Mouse (Mus musculus): ENCODE measurements around the gene Gpatch2. TPM values are rescaled to one million over a fixed set of nuclear protein-coding genes. Genes with fewer than 3 reads are reported as not detected.

The Gpatch2 gene
- 10 to 100 TPM; 20.2 to 29.1 TPM for total RNA-seq (2021)
- polyA plus RNA-seq (2012; rRNA removed): 5.0 and 5.4 TPM in 2 replicates
- long read RNA-seq, full-length matches to known transcripts: 5 of 7 reads
- long read RNA-seq, partial matches to known transcripts: 2 of 7 reads
- long read RNA-seq, other reads (novel, unspliced or antisense): 0 of 7 reads

DNA sequence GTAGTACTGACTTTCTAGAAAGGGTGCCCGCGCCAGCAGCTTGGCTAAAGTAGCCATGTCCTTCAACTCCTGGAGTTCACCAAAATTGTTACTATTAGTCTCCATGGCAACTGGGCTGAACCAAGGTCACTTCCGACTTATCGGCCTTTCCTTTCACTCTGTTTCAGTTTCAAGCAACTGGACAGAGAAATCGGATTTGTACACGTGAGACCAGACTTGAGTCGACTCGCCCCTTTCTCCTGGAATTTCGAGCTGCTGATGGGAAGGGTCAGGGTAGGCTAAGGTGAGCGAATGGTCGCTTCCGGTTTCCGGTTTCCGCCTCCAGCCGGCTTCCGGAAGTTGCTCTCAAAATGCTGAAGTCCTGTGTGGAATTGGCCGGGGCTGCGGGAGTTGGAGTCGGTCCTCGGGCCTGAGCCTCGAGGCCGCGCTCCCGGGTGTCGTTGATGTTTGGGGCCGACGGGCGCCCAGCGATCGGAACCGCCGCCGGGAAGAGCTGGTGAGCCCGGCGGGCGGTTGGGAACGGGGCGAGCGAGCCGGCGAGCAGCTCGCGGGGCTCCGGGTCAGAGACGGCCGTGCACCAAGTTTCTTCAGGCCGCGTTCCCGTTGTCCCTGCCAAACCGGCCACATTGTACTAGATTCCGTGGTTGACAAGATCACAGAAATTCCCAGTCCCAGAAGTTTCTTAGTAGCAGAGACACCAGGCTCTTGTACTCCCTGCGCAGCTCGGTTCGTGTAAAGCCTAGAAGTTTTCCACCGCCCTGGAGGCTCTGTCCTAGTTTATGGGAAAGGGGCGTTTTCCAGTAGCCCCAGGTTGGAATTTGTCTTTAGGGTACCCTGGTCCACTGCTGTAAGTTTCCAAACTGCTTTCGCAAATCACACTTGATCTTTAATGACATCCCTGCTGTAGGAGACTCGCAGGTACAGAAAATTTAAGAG is at the start of gene Gpatch2, which contains the start of gene Spata17:
Gpatch2 (plus strand) TSS at position 328 of the 936 bp plus-strand sequence.
Spata17 (minus strand) TSS at position 285 of the 936 bp plus-strand sequence.
- peak; percentile 89 for DNase-seq

DNA sequence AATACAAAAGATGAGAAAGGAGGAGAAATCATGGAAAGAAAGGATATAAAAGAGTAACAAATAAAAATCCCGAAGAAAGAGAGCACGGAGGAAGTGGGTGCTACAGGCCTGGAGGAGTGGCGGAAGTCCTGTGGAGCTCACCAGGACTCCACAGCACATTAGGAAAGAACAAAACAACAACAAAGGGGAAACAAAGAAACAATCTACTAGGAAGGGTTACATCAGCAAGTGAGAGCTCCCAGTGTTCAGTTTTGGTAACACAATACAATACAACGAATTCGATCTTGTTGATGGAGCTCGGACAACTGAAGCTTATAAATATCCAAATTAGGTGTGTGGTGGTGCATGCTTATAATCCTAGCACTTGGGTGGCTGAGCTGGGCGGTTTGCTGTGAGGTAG is 45.7 kb upstream of the Gpatch2 start:
- DNase-seq: no peak

DNA sequence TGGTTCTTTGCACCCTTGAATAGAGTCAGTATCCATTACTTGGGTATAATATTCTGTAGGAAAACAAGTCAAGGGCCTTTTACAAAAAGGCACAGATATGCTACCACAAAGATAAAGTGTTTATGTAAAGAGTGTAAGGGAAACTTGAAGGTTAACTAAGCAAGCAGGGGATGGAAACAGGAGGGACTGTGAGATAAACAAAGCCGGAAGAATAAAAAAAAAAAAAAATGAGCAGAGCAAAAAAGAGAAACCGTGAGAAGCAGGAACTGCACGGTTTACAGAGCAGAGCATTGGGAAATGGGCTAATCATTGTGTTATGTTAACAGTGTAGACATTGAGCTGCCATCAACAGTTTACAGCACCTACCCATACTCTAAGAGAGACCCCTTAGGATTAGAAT is 44.9 kb upstream of the Gpatch2 start:
- no peak for DNase-seq

DNA sequence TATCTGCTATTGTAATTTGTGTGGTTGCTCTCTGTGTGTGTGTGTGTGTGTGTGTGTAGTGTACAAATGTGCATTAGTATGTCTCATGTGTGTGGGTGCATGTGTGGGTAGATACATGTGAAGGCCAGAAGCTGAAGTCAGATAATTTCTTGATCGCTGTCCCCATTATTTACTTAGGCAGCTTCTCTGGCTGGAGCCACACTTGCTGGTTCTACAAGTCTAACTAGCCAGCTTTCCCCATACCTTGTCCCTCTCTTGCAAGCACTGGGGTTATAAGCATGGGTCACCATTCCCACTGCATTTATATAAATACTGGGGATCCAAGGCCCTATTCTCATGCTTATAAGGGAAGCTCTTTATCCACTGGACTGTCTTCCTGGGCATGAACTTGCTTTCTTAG is 39.3 kb upstream of the Gpatch2 start:
- DNase-seq: no peak

DNA sequence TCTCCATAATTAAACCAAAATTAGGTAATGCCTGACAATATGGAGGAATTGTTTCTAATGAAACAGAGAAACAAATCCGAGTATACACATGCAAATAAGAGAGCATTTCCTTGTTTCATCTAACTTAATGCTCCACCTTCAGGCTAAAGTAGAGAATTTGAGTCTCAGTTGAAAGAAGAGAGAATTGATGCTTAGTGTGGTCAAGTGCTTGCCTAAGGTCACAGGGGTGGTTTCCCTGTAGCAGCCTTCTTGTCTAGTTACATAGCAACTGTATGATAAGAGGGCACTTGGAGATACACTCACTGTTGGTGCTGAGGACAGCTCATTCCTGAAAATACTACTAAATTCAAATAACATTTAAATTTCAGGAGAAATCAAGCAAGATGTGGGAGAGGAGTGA is 36.8 kb upstream of the Gpatch2 start:
- DNase-seq: no peak

DNA sequence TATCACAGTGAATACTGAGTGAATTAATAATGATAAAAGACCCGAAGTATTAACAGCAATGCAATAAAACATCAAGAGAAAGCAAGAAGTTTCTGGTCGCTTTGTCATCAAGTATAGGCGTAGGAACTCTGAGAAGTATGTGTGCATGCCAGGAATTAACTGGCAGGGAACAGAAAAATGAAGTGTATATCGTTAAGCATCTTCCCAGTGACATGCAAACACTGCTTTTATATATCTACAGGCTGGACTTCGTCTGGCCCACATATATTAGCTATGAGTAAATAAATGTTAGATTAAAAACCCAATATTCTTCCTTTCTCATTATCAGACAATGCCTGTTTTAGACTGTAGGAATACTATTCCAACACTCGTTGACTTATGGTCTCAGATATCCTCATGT is 9.8 kb upstream of the Gpatch2 start:
- no peak for DNase-seq

DNA sequence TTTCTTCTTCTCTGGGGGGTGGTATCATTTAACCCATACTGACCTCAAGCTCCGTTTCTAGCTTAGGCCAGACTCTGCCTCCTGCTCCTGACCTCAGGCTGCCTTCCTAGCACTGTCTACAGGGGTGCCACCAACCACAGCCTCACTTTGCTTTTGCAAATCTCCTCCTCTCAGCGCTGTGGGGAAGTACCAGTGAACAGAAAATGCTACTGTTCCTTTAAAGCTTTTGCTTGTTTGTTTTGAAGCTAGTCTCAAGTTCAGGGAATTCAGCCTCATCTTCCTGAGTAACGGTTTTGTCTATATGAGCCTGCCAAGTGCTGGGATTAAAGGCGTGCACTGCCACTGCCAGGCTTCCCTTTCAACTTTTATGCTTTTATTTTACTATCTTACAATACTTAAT is 5.8 kb upstream of the Gpatch2 start:
- no peak for DNase-seq

DNA sequence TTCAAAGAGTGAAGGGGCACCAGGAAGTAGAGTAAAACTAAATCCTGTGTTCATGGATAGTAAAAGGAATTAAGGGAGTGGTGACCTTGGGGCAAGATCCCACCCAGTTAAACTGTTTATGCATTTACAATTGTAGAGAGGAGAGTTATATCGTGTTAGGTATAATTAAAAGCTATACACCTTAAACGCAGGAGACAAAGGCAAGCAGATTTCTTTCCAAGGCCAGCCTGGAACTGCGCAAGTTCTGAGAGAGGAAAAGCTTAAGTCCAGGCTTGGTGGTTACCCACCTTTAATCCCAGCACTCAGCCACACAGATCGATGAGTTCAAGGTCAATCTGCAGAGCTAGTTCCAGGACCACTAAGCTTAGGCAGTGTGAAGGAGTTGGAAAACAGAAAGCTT is 4.6 kb upstream of the Gpatch2 start:
- DNase-seq: no peak

DNA sequence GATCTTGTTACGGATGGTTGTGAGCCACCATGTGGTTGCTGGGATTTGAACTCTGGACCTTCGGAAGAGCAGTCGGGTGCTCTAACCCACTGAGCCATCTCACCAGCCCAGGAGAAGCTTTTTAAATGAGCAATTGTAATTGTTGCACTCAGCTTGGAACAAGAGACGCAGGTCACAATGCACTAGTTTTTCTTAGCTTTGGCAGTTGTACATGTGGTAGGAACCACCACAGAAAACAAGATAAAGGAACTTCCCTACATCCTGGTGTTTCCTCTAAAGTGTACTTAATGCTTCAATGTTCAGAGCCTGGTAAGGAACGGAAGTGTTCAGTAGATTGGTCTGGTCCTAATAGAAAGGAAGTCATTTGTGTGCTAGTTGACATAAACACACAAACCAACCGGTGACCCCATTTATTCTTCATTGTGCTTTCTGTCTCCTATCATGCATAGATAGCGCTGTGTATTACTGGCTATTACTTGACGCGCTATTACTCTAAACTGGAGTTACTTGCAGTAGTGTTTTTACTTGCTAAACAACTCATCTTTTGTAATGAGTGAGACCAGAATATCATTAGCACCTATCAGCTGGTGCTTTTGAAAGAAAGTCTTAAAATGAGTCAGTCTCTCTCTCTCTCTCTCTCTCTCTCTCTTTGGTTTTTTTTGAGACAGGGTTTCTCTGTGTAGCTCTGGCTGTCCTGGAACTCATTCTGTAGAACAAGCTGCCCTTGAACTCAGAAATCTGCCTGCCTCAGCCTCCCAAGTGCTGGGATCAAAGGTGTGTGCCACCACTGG is 1.5 kb downstream of the Gpatch2 start:
- no peak for DNase-seq

DNA sequence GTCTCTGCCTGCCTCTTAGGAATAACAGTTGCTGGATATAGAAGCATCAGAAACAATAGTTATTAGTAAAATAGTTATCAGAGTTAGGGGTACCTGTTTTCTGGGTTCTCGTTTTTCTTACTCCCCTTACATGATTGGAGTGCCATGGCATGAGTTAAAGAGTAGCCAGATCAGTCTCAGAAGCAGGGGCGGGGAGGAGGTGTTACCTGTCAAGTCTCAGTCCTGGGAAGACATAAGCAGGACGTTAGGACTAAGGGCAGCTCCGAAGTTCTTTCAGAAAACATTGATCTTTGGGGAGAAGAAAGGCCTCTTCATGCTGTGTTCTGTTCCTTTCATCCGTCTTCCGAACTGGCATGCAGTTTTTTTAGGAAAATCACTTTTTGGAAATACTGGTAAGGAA is 5.4 kb downstream of the Gpatch2 start:
- no peak for DNase-seq

DNA sequence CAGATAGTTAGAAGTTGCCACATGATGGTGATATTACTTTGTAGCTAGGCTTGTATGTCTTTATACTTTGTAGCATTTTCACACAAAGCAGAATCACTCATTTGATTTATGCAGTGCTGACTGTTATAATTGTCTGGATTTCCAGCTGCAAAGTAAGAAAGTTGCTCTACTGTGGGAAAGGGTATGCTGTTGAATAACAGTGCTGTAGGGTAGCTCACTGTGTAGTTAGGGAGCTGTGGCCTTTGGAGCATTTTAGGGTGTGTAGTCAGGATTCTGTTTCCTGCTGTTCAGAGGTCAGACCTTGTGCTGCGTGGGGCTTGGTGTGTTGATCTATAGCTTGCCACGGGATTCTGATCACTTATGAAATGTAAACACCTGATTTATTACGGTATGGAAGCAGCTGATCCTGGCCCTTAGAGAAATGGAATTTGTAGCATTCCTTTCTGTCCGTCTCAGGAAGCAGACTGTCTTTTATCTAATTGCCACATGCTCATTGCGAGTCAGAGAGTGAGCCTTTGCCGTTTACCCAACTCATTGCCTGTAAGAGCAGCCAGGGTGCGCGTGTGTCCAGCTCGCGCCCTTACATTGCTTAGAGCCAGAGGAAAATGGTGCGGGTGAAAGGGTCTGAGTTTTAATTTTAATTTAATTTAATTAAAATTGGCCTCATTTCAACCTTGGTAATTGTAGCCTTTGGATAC is 11.2 kb downstream of the Gpatch2 start:
- DNase-seq: no peak

DNA sequence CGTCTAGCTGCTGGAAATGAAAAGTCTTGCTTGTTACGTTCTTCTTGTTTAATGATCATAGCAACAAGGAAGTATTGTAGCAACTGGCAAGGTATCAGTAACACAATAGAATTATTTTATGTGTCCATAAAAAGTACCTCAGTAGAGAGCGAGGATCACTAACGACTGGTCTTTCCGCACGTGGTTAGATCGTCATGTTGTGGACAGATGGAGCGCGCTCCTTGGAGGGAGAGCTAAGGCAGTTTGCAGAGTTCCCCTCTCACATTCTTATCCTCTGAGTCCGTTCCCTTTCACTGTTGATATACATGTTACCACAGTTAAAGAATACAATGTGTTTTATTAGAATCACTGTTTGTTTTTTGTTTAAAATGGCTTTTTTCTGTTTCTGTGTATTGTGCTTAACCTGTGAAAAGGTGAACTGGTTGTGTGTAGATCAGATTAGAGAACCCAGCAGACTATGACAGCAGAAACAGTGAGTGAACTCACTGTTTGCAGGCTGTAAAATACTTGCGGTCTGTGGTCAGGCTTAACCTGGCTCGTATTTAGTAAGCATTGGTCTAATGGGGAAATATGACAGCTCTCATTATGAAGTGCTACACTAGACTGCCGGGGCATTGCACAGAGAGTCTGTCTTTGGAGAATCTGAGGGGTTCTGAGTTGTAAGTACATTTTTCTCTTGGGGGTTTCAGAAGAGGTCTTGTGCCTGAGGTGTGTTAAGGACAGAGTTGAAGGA is 13.3 kb downstream of the Gpatch2 start:
- DNase-seq: no peak

DNA sequence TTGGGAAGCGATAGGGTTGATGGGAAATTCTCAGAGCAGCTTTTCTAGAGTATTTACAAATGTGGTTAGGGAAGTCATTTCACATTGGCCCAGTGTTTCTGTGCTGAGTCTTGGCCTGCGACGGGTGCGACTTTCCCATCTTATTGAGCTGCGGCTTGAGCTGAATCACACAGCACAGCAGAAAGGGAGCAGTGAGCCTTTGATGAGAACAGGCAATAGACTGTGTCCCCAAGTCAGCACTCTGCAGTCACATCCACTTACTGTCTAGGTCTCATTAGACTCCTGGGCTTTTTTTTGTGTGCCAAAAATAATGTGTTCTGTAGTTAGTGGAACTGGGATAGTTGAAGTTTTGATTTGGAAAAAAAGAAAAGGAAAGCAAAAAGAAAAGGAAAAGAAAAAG is 14.9 kb downstream of the Gpatch2 start:
- no peak for DNase-seq

DNA sequence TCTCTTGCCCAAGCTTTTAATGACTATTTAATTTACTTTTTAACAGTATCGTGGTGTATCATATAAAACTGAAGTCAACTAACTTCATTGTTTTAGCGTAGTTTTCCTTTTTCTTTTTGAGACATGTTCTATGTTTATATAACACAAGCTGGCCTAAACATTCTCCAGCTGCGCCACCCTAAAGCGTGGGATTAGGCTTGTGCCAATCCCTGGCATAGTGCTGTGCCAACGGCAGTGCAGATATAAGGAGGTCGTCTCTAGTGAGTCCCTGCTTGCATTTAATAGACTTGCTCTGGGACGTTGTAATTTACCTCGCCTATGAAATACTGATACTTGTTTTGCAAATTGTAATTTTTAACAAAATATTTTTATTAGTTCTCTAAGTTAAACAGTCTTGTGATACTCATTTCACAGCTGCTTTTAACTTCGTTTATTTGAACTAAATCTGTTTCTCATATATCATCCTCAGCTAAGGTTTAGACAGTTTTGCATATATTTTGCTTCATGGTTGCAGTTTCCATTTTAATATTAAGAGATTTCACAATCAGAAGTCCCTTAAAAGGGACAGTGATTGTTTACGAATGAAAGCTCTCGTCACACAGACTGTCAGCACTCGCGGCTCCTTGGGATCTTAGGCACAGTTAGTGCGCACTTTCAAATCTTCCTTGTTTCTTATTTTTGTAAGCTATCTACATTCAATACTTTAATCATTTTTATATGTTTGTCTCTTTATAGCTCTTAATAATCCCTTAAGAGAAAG is 17.1 kb downstream of the Gpatch2 start:
- DNase-seq: no peak

DNA sequence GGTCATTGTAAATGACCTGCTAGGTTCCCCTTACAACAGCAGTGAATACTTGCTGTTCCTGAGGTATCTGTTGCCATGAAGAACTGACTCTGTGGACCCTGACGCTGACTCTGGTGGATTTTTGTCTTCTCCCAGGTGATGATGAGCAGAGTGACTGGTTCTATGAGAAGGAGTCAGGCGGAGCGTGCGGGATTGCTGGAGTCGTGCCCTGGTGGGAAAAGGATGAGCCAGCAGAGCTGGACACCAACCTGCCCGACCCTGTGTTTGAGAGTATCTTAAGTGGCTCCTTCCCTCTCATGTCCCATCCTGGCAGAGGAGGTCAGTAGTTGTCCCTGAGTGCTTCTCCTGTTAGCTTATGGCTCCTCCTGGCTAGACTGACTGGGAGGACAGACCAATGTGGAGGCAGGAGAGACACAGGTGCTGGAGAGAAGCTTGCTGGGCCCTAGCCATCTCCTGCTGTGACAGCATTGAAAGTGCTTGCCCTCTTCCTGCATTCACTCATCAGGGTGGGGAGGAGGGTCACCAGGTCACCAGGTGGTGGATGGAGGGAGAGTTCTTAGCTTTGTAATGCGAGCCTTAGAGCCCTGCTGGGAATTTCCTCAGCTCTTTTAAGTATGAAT is 17.8 kb downstream of the Gpatch2 start:
- no peak for DNase-seq

DNA sequence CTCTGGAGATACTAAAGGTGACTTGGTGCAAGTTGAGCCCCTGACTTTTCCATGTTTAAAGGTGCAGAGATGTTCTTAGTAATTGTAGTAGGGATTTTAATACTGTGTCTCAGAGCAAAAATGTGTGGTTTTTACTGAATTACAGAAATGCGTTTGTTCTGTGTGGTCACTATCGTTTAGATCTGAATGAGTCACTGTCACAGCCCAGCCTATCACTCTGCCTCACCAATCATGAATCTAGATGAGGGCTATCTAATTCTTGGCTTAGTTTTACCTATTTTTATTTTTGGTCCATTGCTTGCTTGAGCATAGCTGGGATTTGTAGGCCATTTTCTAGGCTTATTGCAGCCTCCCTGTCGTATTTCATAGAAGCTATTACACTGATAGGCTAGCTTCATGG is 19.9 kb downstream of the Gpatch2 start:
- no peak for DNase-seq

DNA sequence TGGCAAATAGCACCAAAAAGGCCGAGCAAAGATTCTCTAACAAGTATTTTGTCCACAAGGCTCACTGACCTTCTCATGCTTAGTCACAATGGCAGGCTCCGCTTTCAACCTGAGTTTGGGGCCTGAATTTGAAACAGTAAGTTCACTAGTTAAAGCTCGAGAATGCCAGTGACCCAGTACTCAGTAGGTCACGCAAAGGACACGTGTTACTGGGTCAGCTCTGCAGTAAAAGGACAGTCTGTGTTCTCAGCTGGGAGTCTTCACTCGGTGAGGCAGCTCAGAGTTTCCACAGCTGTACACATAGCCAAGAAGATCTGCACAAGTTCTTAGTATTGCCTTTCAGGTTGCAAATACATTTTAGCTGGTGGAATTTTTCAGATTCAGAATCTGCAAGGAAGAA is 21.0 kb downstream of the Gpatch2 start:
- DNase-seq: peak; percentile 14

DNA sequence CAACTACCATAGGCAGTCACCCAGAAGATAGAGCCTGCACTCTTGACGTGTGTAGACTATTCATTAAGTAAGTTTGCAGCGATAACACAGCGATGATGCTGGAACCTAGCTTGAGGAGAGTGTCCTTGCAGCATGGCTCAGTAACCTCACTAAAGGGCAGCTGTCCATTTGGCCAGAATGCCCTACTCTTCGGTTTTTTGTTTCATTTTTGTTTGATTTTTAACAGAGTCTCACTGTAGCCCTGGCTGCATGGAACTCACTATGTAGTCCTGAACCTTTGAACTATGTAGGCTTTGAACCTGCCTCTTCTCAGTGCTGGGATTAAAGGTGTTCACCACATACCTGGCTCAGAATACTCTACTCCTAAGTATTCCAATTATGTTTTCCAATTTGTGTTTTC is 22.8 kb downstream of the Gpatch2 start:
- DNase-seq: no peak

DNA sequence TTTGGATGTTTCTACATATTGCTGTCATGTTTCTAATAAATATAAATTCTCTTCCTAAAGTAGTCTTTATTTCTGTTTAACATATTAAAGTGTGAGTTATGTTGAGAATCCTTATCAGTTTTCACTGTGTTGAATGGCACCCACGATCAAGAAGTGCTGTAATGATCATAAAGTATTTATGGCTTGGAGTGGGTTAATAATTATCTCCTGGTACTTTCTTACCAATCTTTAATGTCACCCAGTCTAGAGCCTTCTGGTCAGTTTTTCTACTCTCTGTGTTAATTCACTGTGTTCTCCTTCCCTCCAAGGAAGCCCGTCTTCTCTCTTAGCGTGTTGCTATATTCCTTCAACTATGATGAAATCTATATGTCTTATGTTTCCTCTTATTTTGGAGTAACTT is 25.0 kb downstream of the Gpatch2 start:
- DNase-seq: no peak

DNA sequence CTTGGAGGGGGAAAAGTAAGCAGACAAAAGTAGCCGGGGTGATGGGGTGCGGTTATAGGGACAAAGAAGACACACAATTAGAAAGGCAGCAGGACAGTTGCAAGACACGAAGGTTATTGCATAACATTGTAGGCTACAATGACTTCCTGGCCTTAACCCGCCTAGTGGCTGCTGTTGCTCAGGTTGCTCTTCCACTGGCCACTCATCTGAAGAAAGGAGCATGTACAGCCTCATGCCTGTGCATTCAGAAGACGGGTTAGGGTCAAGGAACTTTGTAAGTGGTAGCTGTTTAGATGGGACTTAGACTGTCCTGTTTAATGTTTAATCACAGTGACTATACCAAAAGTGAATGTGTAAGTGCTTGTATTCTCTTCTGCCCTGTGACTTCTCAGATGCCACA is 26.0 kb downstream of the Gpatch2 start:
- no peak for DNase-seq
